Mouse (Mus musculus) MEL (cell line): Measurements from ENCODE around the gene Lbh. TPM values are rescaled to one million over a fixed set of nuclear protein-coding genes. Genes with fewer than 3 reads are reported as not detected.

Source experiments
- DNase-seq: peaks from one replicate; pipeline ENCODE4 v3.0.0; 2011; ENCODE audit warnings: low read depth, low spot score
- H3K27ac ChIP-seq: 2 replicates; pipeline ENCODE4 v1.5.1; 2012; ENCODE audit warnings: low read depth, mild to moderate bottlenecking, control low read depth, low read length, moderate library complexity; ENCODE audit not compliant: control insufficient read depth
- H3K27me3 ChIP-seq, 2 experiments: fragments of 150-350 bp in 1 of 2; sonication (generic) in 1 of 2; 2 replicates each; pipeline ENCODE4 v1.6.1; 2012; ENCODE audit warnings: low read length in 2 of 2, mild to moderate bottlenecking in 2 of 2, improper control_type of control experiment in 1 of 2, moderate library complexity in 1 of 2; ENCODE audit not compliant: insufficient read depth in 2 of 2, control insufficient read depth in 1 of 2
- H3K36me3 ChIP-seq, 2 experiments: 2 replicates each; pipeline ENCODE4 v1.6.1; 2012 to 2014; ENCODE audit warnings: low read length in 2 of 2, improper control_type of control experiment in 1 of 2, inconsistent platforms in 1 of 2, mild to moderate bottlenecking in 1 of 2; ENCODE audit not compliant: insufficient read depth in 2 of 2, control insufficient read depth in 1 of 2
- H3K4me1 ChIP-seq, 2 experiments: fragments of 150-350 bp in 1 of 2; sonication (generic) in 1 of 2; 2 replicates each; pipeline ENCODE4 v1.6.1; 2012; ENCODE audit warnings: low read length in 2 of 2, improper control_type of control experiment in 1 of 2, mild to moderate bottlenecking in 1 of 2; ENCODE audit not compliant: insufficient read depth in 2 of 2, control insufficient read depth in 1 of 2
- H3K4me3 ChIP-seq, 2 experiments: fragments of 150-350 bp in 1 of 2; sonication (generic) in 1 of 2; 2 replicates each; pipeline ENCODE4 v1.5.1; 2012; ENCODE audit warnings: low read depth in 2 of 2, low read length in 2 of 2, mild to moderate bottlenecking in 2 of 2, moderate library complexity in 2 of 2, control low read depth in 1 of 2, improper control_type of control experiment in 1 of 2; ENCODE audit not compliant: control insufficient read depth in 1 of 2, insufficient read depth in 1 of 2
- H3K79me2 ChIP-seq: 2 replicates; pipeline ENCODE4 v1.6.1; 2012; ENCODE audit warnings: mild to moderate bottlenecking, low read length, moderate library complexity; ENCODE audit not compliant: control insufficient read depth, poor library complexity, insufficient read depth
- H3K9ac ChIP-seq: 2 replicates; pipeline ENCODE4 v1.6.1; 2012; ENCODE audit warnings: low read depth, mild to moderate bottlenecking, control low read depth, low read length, moderate library complexity; ENCODE audit not compliant: control insufficient read depth, poor library complexity, severe bottlenecking
- H3K9me3 ChIP-seq: fragments of 150-350 bp; sonication (generic); replicated peaks from 2 replicates; pipeline ENCODE4 v1.6.1; 2012; ENCODE audit warnings: mild to moderate bottlenecking, low read length, improper control_type of control experiment, moderate library complexity; ENCODE audit not compliant: insufficient read depth
- BHLHE40 ChIP-seq: IDR thresholded peaks from 2 replicates; pipeline ENCODE4 v1.6.1; 2012; ENCODE audit warnings: low read depth, mild to moderate bottlenecking, inconsistent platforms, low read length, improper control_type of control experiment, borderline replicate concordance
- CHD1 ChIP-seq: IDR thresholded peaks from 2 replicates; pipeline ENCODE4 v1.6.1; 2012; ENCODE audit warnings: low read depth, mild to moderate bottlenecking, inconsistent platforms, low read length, improper control_type of control experiment
- CHD2 ChIP-seq: IDR thresholded peaks from 2 replicates; pipeline ENCODE4 v1.6.1; 2011; ENCODE audit warnings: low read length, improper control_type of control experiment
- CTCF ChIP-seq, 3 experiments: IDR thresholded peaks in 2 of 3; conservative IDR thresholded peaks in 1 of 3; 2 replicates each; pipeline ENCODE4 v1.5.1; 2011 to 2012; ENCODE audit warnings: low read length in 3 of 3, low read depth in 2 of 3, mild to moderate bottlenecking in 2 of 3, improper control_type of control experiment in 1 of 3, inconsistent platforms in 1 of 3, mixed read lengths in 1 of 3, moderate library complexity in 1 of 3; ENCODE audit not compliant: control insufficient read depth in 1 of 3, insufficient read depth in 1 of 3, poor library complexity in 1 of 3, severe bottlenecking in 1 of 3
- E2F4 ChIP-seq: IDR thresholded peaks from 2 replicates; pipeline ENCODE4 v1.6.1; 2011; ENCODE audit warnings: low read depth, low read length, improper control_type of control experiment, borderline replicate concordance
- EP300 ChIP-seq, 2 experiments: IDR thresholded peaks; 2 replicates each; pipeline ENCODE4 v1.6.1; 2011; ENCODE audit warnings: improper control_type of control experiment in 2 of 2, low read length in 2 of 2, low read depth in 1 of 2, mild to moderate bottlenecking in 1 of 2
- ETS1 ChIP-seq: IDR thresholded peaks from 2 replicates; pipeline ENCODE4 v1.6.1; 2012; ENCODE audit warnings: low read depth, mild to moderate bottlenecking, inconsistent platforms, low read length, improper control_type of control experiment, moderate library complexity
- GABPA ChIP-seq: IDR thresholded peaks from 2 replicates; pipeline ENCODE4 v1.6.1; 2012; ENCODE audit warnings: low read depth, mild to moderate bottlenecking, inconsistent platforms, low read length, improper control_type of control experiment, moderate library complexity
- GATA1 ChIP-seq: IDR thresholded peaks from 2 replicates; pipeline ENCODE4 v1.6.1; 2011; ENCODE audit warnings: low read depth, low read length, improper control_type of control experiment
- HCFC1 ChIP-seq: IDR thresholded peaks from 2 replicates; pipeline ENCODE4 v1.6.1; 2012; ENCODE audit warnings: low read depth, mild to moderate bottlenecking, inconsistent platforms, low read length, improper control_type of control experiment, moderate library complexity
- KAT2A ChIP-seq: conservative IDR thresholded peaks from 2 replicates; pipeline ENCODE4 v1.6.1; 2012; ENCODE audit warnings: low read depth, low read length, improper control_type of control experiment, inconsistent platforms
- MAFK ChIP-seq: IDR thresholded peaks from 2 replicates; pipeline ENCODE4 v1.6.1; 2011; ENCODE audit warnings: low read depth, mild to moderate bottlenecking, low read length, improper control_type of control experiment, borderline replicate concordance
- MAX ChIP-seq: IDR thresholded peaks from 2 replicates; pipeline ENCODE4 v1.6.1; 2011; ENCODE audit warnings: low read length, improper control_type of control experiment
- MAZ ChIP-seq: IDR thresholded peaks from 2 replicates; pipeline ENCODE4 v1.6.1; 2012; ENCODE audit warnings: low read depth, mild to moderate bottlenecking, inconsistent platforms, low read length, improper control_type of control experiment
- MYB ChIP-seq: IDR thresholded peaks from 2 replicates; pipeline ENCODE4 v1.6.1; 2011; ENCODE audit warnings: mild to moderate bottlenecking, low read depth, low read length, improper control_type of control experiment
- NELFE ChIP-seq: IDR thresholded peaks from 2 replicates; pipeline ENCODE4 v1.6.1; 2011; ENCODE audit warnings: low read depth, low read length, improper control_type of control experiment
- POLR2AphosphoS2 ChIP-seq: IDR thresholded peaks from 2 replicates; pipeline ENCODE4 v1.6.1; 2011; ENCODE audit warnings: low read length, improper control_type of control experiment
- POLR2AphosphoS5 ChIP-seq: IDR thresholded peaks from 2 replicates; pipeline ENCODE4 v1.6.1; 2012; ENCODE audit warnings: low read depth, borderline replicate concordance, mild to moderate bottlenecking, inconsistent platforms, low read length, moderate library complexity, mixed read lengths
- RCOR1 ChIP-seq: IDR thresholded peaks from 2 replicates; pipeline ENCODE4 v1.6.1; 2012; ENCODE audit warnings: low read depth, mild to moderate bottlenecking, inconsistent platforms, low read length, improper control_type of control experiment
- SMC3 ChIP-seq: IDR thresholded peaks from 2 replicates; pipeline ENCODE4 v1.6.1; 2011; ENCODE audit warnings: low read depth, low read length, improper control_type of control experiment
- TAL1 ChIP-seq: IDR thresholded peaks from 2 replicates; pipeline ENCODE4 v1.6.1; 2012; ENCODE audit warnings: mild to moderate bottlenecking, inconsistent platforms, low read length, moderate library complexity, mixed read lengths
- TBP ChIP-seq: IDR thresholded peaks from 2 replicates; pipeline ENCODE4 v1.8.0; 2011; ENCODE audit warnings: low read depth, low read length, improper control_type of control experiment
- TCF12 ChIP-seq: IDR thresholded peaks from 2 replicates; pipeline ENCODE4 v1.6.1; 2014; ENCODE audit warnings: low read depth, mild to moderate bottlenecking, inconsistent platforms, low read length, improper control_type of control experiment, moderate library complexity
- USF1 ChIP-seq: IDR thresholded peaks from 2 replicates; pipeline ENCODE4 v1.6.1; 2014; ENCODE audit warnings: low read depth, mild to moderate bottlenecking, inconsistent platforms, low read length, improper control_type of control experiment, moderate library complexity
- ZC3H11A ChIP-seq: IDR thresholded peaks from 2 replicates; pipeline ENCODE4 v1.6.1; 2012; ENCODE audit warnings: low read depth, mild to moderate bottlenecking, inconsistent platforms, low read length, improper control_type of control experiment
- ZKSCAN1 ChIP-seq: IDR thresholded peaks from 2 replicates; pipeline ENCODE4 v1.6.1; 2012; ENCODE audit warnings: low read depth, mild to moderate bottlenecking, inconsistent platforms, low read length, improper control_type of control experiment, moderate library complexity
- polyA plus RNA-seq, 2 experiments: library from polyadenylated mRNA; stranded (reverse) in 1 of 2; unstranded in 1 of 2; fragments of >175 nt in 1 of 2; fragments of >200 nt in 1 of 2; gene quantifications; 2 replicates each; pipeline versions ENCODE4 v1.2.1 to v1.2.4; 2012; ENCODE audit warnings: low replicate concordance in 2 of 2, low read depth in 1 of 2; ENCODE audit not compliant: insufficient read length in 2 of 2, insufficient read depth in 1 of 2, missing spikeins in 1 of 2
- total RNA-seq: library from RNA; depleted of rRNA; stranded (reverse); fragments of 300-350 nt; gene quantifications from 2 replicates; pipeline ENCODE4 v1.2.3, GENCODE M21; 2012

Lbh gene
- total and polyA plus RNA-seq, 3 experiments, result not detected

GRCm38 (mm10) chr17:72907777-72908176, 10.3 kb upstream of the Lbh start:
- TF ChIP-seq CTCF (IDR thresholded peaks at IDR 0.05 in 2 of 3, conservative IDR thresholded peaks at IDR 0.05 in 1 of 3; ENCODE audit: control insufficient read depth in 1 of 3, insufficient read depth in 1 of 3, low read depth in 2 of 3, low read length in 3 of 3, poor library complexity in 1 of 3, severe bottlenecking in 1 of 3) (no peak), MYB (no peak), MAZ (no peak), MAFK (no peak), MAX (no peak), E2F4 (no peak), BHLHE40 (no peak), CHD2 (no peak), RCOR1 (no peak), SMC3 (no peak), ZC3H11A (no peak), EP300 (IDR thresholded peaks at IDR 0.05; ENCODE audit: low read depth in 1 of 2, low read length in 2 of 2) (no peak), POLR2AphosphoS5 (no peak), NELFE (no peak), TBP (no peak), POLR2AphosphoS2 (no peak), TCF12 (no peak)
- H3K27ac ChIP-seq, result no peak overlapping the region
- H3K79me2 ChIP-seq, result no peaks in the 10 kb centered on the region
- no peaks in the 10 kb centered on the region for H3K36me3 ChIP-seq
- no peak overlapping the region for H3K9ac ChIP-seq
- no peaks in the 10 kb centered on the region for H3K27me3 ChIP-seq
- no peaks in the 10 kb centered on the region for H3K9me3 ChIP-seq
- H3K4me3 ChIP-seq, result no peak overlapping the region
- no peaks in the 10 kb centered on the region for H3K4me1 ChIP-seq
- DNase-seq, result no peak

- no peak overlapping the region for H3K9ac ChIP-seq
- no peak overlapping the region for H3K27ac ChIP-seq
- H3K4me1 ChIP-seq, result no peaks in the 10 kb centered on the region
- H3K79me2 ChIP-seq, result no peaks in the 10 kb centered on the region
- H3K4me3 ChIP-seq, result no peak overlapping the region
- no peak for DNase-seq
- H3K27me3 ChIP-seq, result no peaks in the 10 kb centered on the region
- no peaks in the 10 kb centered on the region for H3K36me3 ChIP-seq
- TF ChIP-seq HCFC1 (no peak), USF1 (no peak), BHLHE40 (no peak), GABPA (no peak), ETS1 (no peak), CHD2 (no peak), KAT2A (no peak), CHD1 (no peak), TAL1 (no peak), GATA1 (no peak), ZKSCAN1 (no peak)
- no peaks in the 10 kb centered on the region for H3K9me3 ChIP-seq
Measured at GRCm38 (mm10) chr17:72908561-72908960, 9.5 kb upstream of the Lbh start.
